Mouse (Mus musculus): ENCODE data around the gene Hat1.

- TF ChIP-seq CTCF (IDR thresholded peaks at IDR 0.05; ENCODE audit: control insufficient read depth, insufficient read depth, low read length) (no peak), POLR2A (IDR thresholded peaks at IDR 0.05; ENCODE audit: borderline replicate concordance, control insufficient read depth, low read depth, low read length) (no peak)
Observed at GRCm38 (mm10) chr2:71383890-71384289, 4.9 kb upstream of the Hat1 start.
